Mouse (Mus musculus) forelimb bud, embryonic 11.5 days (tissue): Measurements from ENCODE around the gene Nfat5.

Experiments
- DNase-seq: peaks from one replicate; pipeline ENCODE4 v3.0.0-alpha.2; 2012; ENCODE audit warnings: low read depth, low spot score

The Nfat5 gene

DNA sequence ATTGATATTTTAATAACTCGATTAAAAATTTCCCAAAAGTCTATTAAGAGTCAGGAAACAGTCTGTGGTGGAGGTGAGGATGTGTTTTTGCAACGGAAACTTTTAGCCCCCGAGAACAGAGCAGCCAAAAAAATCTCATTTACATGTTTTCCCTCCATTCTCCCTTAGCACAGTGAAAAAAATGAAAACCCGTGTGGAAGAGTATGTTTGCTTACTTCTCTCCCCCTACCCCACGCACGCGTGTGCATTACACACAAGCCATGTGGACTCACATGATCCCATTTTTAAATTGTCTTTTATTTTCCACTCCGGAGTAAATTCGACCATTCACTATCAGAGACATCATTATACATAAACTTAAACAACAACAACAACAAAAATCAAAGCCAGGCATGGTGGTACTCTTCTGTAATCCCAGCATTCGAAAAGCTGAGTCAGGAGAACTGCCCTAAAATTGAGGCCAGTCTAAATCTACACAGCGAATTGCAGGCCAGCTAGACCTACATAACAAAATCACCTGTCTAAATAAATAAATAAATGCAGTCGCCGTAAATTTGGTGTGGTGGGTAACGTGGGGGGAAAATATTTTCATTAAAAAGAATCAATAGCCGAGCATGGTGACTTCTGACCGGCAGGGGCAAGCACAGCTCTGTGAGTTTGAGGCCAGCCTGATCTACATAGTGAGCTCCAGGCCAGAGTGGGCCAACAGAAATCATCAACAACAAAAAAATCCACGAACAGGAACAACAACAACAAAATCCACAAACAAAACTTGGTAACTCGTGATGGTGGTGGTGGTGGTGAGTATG is 947 bp upstream of the Nfat5 start:
- DNase-seq, result no peak

DNA sequence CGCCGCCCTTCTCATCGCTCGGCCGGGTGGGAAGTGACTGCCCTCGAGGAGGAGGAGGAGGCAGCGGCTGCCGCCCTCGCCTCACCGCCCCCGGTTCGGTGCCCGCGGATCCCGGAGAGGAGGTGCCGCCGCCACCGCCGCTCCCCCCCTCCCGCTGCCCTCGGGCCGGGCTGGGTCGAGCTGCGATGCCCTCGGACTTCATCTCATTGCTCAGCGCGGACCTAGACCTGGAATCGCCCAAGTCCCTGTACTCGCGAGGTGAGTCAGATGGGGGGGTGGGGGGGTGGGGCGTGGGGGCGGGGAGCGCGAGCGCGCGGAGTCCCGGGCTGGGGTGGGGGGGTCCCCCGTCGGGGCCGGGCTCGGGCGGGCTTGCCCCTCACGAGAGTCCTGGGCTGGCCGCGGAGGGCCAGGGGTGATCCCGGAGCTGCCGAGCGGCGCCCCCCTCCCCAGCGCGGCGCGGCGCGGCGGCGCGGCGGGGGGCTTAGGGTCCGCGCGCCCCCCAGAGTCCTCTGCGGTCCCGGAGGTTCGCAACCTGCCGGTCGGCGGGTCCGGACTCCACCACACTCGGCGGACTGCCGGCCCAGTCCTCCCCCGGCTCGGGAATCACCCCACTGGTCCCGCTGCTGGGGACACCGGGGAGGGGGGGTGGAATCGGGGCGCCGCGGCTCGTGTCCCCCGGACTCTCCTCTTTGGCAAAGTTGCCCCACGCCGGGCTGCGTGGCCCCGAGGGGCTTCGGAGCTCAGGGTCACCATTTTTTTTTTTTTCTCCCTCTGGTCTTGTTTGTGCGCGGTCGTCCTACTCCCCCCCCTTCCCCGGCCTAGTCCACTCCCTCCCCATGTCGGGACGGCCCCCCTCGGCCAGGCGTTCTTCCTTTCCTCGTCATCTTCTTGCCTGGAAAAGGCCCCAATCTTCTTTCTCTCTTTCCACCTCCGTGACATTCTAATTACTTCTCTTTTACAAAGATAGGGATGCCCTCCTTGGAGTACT is 665 bp downstream of the Nfat5 start:
- peak; percentile 13 for DNase-seq

DNA sequence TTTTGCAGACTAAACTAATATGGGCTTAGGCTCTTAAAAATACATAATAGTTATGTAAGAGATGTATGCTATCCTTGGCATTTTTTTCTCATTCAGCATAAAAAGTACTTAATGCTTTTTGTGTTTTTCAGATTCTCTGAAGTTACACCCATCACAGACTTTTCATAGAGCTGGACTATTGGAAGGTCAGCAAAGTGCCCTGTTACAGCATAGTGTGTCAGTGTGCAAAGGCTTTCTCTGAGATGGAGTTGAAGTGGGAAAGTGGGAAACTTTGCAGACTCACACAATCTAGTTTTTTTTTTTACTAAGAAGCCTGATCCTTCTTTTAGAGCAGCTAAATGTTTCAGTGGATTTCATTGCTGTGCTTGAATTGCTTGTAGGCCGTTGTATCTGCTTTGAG is 2.2 kb downstream of the Nfat5 start:
- DNase-seq, result no peak

DNA sequence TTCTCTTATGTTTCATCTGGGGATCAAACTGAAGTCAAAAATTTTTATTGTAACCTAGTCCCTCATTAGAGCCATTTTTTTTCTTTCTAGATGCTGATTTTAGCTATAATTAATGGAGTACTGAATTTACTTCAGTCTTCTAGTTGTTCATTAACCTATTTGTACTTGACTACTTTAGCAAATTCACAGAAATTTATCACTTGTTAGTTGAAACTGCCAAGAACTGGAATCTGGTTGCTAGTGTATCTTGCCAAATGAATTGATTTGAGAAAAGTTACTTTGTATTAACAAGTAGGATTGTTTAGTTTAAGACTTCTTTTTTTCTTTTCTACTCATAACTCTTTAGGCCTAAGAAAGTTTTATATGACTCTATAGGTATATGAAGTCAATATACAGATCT is 18.6 kb downstream of the Nfat5 start:
- DNase-seq, result no peak

DNA sequence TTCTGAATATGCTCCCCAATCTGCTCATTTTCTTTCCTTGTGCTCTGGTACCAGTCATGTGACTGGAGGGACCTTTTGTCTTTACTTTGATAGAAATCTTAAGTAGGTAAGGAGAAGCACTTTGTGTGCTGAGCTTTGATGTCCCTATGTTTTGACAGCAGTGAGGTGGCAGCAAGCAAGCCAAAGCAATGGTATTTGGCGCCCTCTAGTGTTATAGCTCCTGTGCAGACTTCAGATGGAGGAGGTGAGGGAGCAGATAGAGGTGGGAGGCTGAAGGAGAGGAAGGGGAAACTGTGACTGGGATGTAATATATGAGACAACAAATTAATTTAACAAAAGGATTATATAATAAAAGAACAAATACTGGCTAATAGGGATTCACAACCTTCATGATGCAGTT is 30.9 kb downstream of the Nfat5 start:
- peak; percentile 86 for DNase-seq

DNA sequence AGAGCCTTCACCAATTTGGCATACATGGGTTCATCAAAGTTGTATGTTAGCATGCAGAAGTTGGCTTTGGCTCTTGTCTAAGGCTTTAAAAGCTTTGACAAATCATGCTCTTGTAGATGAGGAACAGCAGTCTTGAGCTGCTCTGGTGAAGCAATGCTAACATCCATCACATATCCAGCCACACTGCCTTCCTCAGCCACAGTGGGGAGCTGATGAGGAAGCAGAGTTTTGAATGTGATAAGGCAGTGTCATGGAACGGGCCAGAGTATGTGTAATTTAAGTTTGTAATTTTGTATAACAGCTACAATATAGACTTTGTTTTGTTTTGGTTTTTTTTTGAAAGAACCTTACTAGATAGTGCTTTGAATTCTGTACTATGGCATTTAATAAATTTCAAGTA is 36.3 kb downstream of the Nfat5 start:
- DNase-seq, result no peak

DNA sequence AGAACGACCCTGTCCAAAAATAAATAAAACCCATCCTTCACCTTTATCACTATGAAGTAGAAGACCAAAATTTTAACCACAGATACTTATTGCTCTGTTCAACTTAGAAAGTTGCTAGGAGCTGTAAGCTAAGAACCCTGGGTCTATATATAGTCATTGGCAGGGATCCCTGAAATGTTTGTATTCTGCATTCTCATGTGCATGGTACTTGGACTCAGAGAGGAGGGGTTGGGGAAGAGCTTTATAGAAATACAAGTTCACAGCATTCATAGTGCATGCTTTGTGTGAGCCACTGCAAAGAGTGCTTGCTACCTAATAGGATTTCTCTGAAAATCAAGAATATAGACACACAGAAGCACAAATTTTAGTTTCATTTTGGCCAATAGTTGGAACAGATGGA is 43.2 kb downstream of the Nfat5 start:
- no peak for DNase-seq

DNA sequence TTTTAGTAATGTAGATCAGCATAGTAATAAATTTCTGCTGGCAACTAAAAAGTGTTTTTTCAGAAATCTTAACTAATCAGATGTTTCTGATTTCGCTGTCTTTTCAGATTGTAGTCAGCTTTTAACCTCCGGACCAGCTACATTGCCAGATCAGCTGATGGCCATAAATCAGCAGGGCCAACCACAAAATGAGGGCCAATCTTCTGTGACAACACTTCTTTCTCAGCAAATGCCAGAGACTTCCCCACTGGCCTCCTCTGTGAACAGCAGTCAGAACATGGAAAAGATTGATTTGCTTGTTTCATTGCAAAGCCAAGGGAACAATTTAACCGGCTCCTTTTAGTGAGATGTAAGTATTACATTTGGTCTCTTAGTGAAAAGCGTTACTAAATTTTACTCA is 77.0 kb downstream of the Nfat5 start:
- DNase-seq, result no peak

DNA sequence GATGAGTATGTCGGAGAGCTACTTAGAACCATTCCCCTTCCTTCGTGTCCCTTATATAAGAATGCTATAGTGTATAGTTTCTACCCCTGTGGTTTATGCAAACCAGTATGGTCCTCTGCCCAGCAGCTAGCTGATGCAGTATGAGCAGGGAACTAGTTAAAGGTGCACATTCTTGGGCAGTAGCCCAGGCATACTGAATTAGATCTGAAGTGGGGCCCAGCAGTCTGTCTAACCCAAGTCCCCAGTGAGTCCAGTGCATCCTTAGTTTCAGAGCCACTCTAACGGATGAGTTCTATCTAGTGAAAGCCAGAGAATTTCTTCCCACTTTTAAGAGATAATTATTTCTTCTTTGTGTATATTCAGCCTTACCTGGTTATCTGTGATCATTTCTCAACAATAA is 84.1 kb downstream of the Nfat5 start:
- no peak for DNase-seq

DNA sequence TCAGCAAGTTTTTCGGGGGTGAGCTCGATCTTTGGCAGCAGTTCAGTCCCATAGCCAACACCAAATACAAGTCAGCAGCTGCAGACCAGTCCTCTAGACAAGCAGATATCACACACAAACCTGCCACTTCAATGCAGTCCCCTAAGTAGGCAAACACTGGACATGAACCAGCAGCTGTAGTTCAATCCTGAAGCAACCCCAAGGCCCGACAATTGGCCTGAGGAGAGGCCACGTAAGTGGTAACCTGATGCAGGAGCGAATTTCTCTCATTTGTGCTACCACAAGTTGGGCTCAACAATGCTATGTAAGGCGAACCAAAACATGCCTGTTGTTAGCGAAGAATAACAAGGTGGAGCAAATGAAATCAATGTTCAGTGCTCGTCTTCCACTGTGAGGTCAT is 87.5 kb downstream of the Nfat5 start:
- no peak for DNase-seq

DNA sequence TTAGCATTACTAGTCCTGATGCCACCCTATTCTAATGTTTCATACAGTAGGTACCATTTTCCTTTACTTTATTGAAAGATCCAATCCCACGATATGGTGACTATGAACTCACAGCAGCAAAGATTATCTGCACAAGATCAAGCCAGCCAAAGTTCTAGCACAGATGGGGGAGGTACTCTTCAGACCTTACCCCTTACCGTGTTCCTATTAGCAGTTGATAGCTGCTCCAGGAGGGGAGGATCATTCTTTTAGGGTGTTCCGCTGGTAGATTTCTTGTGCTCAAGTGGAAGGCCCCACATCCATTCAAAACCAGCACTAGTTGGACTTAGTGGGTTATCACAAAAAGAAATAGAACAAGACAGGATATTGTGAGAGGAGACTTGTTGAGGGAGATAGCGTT is 88.4 kb downstream of the Nfat5 start:
- DNase-seq, result no peak

DNA sequence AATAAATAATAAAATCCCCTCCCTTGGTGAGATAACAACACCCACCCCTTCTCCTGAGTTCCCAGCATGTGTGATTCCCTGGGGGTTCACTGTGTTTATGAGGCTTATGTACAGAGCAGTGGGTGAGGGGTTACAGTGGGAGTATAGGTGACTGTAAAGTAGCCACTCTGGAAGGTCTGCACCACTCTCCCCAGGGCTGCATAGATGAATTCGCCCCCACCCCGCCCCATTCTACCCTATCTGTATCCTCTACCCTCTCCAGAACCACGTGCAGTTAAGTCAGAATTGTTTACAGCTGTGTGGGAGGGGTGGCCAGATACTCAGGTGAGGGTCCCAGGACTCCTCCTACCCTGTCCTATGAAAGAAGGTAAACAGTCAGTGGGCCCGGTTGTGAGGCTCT is 89.6 kb downstream of the Nfat5 start:
- no peak for DNase-seq

DNA sequence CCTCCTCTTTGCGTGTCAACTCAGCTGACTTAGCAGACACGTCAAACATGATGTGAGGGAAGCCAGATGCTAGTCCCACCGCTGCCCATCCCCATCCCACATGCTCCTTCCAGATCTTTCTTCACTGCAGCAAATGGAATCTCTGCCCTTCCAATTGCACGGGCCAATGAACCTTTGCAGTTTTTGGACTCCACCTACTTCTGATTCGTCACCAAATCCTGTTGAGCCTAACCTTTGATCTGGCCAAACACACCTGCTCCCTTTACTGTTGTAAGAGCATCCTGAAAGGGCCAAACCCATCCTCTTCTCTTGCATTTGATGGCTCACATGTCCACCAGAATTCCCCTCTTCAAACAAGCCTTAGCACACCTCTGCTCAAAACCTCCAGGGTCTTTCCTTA is 91.4 kb downstream of the Nfat5 start:
- DNase-seq, result no peak

DNA sequence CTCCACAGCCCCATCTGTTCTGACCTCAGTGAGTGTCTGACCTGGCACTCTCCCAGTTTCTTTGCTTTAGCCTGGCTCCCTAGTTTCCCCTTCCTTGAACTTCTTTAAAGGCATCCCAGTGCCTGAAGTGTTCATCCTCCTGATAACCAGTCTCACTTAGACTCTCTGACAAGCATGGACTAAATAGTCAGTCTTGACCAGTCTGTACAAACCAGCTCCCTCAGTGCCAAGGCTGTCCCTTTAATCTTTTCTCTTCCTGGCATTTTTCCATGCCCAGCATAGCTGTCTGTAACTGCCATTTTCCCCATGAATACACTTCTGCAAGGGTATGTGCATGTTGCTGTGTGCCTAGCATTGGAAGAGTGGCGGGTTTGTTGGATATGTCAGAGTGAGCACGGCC is 91.8 kb downstream of the Nfat5 start:
- DNase-seq, result no peak

DNA sequence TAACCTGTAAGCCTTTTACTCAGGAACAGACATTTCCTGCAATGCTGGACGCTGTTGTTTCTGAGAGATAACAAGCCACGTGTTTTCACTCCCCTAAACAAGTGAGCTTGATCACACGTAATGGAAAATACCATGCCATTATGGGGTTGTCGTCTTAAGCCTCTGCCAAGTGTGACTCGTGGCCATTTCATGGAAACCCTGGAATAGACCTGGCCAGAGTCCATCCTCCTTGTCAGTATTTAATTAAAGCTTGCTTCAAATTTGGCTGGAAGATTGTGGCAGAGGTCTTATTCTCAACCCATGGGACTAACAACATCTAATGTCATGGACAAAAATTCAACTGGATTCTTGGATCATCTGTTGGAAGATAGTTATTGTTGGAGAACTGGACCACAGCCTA is 92.9 kb downstream of the Nfat5 start:
- DNase-seq, result no peak

DNA sequence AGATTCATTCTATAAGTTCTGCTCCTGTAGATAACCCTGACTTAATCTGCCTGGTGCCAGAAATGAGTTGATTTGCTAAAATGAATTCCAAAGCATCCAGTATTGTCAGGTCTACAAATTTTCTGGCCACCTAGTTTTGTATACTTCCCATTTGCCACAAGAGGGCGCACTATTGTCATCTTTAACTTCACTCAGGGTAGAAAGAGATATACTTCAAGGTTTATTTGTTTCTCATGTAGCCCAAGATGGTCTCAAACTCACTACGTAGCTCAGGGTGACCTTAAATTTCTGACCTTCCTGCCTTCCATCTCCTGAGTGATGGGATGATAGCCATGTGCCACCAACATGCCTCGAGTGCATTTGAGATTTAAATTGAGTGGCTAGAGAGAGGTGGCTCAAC is 93.4 kb downstream of the Nfat5 start:
- peak; percentile 69 for DNase-seq

DNA sequence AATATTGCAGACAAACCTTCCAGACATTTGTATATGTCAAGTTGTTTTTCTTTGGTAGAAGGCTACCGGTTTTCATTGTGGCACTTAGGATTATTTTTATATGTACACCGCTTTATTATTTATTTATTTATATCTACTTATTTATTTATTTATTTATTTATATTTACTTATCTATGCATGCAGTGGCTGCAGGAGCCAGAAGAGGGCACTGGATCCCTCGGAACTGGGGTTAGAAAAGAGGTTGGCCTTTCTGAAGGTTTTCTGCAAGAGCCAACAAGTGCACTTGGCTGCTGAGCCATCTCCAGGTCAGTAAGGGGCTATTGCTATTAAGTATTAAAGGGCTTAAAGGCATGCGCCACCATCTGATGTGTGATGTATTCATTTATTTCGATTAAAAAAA is 94.6 kb downstream of the Nfat5 start:
- peak; percentile 46 for DNase-seq

DNA sequence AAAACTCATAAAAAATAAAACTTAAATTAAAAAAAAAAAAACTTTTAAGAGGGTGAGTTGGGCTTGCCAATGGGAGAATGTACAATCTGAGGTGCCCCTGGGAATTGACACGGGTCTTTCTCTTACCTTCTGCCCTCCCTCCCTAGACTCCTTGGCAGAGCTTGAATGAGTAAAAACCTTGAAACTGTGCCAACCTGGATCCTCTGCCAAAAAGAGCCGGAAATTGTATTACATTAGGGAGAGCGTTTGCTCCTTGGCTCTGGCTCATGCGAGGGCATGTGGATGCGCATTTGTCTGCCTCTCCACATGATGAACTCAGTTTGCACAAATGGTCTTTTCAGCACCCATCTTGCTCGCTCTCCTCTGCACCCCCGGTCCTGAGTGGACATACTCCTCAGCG is 96.3 kb downstream of the Nfat5 start:
- DNase-seq, result no peak

DNA sequence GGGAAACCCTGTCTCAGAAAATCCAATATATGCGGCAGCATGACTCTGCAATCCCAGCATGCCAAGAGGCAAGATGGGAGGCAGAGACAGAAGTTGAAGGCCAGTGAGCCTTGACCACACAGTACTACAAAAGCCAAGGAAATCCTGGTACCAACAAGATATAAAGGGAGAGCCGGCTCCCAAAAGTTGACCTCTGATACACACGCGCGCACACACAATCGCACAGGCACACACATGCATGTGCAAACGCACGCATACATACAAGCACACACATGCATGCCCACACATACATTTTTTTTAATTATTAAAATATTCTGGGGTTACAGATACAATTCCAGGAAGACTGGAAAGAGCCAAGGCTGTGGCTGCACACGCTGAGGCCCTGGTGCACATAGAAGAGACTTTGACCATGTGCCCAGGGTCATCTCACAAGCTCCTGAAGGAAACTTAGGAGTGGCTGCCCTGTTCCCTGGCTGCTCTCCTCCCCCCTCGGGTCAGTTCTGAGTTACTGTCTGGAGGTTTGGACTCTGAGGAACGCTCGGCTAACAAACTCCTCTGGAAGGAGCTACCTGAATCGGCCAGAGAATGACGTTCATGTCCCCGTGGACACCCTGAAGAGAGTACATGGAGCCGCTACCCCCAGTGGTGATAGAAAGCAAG is 97.3 kb downstream of the Nfat5 start:
- no peak for DNase-seq

DNA sequence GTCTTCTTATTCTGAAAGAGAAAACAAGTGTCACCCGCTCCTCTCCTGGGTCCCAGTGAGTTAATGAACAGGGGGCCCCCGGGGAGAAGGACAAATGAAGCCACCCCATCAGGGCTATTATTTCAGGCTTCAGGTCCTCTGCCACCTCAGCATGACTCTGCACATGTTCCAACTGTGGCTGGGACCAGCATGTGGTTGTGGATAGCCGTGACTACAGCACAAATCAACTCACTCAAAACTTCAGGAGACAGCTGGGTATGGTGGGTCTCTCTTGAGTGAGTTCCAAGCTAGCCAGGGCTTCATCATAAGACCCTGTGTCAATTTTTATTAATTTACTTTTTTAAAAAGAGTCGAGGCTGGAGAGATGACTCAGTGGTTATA is 97.9 kb downstream of the Nfat5 start:
- DNase-seq, result no peak

DNA sequence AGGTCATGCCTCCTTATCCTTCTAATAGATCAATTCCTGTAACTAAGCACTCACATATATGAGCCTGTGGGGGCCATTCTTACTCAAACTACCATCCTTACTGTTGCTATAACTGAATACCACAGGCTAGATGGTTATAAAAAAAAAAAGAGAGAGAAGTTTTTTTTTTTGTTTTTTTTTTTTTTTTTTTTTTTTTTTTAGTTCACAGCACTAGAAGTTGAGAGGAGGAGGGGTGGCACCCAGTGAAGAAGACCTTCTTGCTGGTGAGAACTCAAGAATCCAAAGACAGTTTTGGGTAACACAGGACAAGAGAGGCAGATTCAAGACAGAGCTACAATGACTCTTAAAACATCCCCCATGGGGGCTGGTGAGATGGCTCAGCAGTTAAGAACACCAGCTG is 102.1 kb downstream of the Nfat5 start:
- no peak for DNase-seq

DNA sequence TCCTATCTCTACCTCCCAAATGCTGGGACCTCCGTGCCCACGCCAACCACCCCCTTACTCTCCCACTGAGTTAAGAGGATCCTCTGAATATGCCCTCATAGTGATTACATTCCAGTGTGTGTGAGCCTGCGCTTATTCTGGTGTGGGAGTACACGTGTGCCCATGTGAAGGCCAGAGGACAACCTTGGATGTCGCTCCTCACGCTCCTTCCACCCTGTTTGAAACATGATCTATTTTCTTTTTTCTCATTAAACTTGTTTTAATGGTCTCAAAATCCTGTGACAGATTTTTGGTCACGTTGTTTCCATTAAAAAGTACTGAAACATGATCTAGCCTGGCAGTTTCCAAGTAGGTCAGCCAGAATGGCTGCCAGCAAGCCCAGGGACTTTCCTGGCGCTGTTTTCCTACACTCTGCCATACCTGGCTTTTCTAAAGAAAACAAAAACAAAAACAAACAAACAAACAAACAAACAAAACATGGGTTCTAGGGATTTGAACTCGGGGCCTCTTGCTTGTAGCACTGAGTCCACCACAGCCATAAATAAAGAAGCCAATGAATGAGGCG is 102.9 kb downstream of the Nfat5 start:
- peak; percentile 39 for DNase-seq
